Mouse (Mus musculus): ENCODE data around the gene Gm9780. TPM values are rescaled to one million over a fixed set of nuclear protein-coding genes. Genes with fewer than 3 reads are reported as not detected.
"Not testable (repeated sequence)": the region's sequence is repeated elsewhere in the genome, so short reads cannot be mapped to it uniquely, and the experiment has no call there.

Gm9780 gene
- 5.9 and 7.7 TPM in 2 replicates for polyA plus RNA-seq (2015; fragmentation: Nextera tagmentation; extraction: Ambion mirVana)

- not testable (repeated sequence) for H3K36me3 ChIP-seq; H3K4me3 ChIP-seq; ATAC-seq (ENCODE audit: insufficient number of reproducible peaks, insufficient read depth, low FRiP score, low TSS enrichment, low read depth); H3K27me3 ChIP-seq; H3K9ac ChIP-seq; H3K9me3 ChIP-seq; H3K4me2 ChIP-seq; H3K27ac ChIP-seq; H3K4me1 ChIP-seq
- WGBS = no CpG with 5 or more reads among the region's 26 CpGs
These were observed at the start of gene Gm9780 for GRCm38 (mm10) chr14:26042611-26043010. Gene Gm9780 (minus strand): TSS chr14:26042711.

- not testable (repeated sequence) for H3K9me3 ChIP-seq; H3K36me3 ChIP-seq; H3K9ac ChIP-seq; H3K4me2 ChIP-seq; H3K4me3 ChIP-seq; ATAC-seq (ENCODE audit: insufficient number of reproducible peaks, insufficient read depth, low FRiP score, low TSS enrichment, low read depth); H3K27me3 ChIP-seq; H3K4me1 ChIP-seq; H3K27ac ChIP-seq
- WGBS = no CpG with 5 or more reads among the region's 1 CpGs
These were observed 39.5 kb upstream of the Gm9780 start, which contains the start of gene Cphx3 for GRCm38 (mm10) chr14:26081997-26082396. Gene Cphx3 (plus strand): TSS chr14:26082297.

- not testable (repeated sequence) for H3K4me2 ChIP-seq; H3K27ac ChIP-seq; H3K9ac ChIP-seq; H3K4me3 ChIP-seq; H3K27me3 ChIP-seq; H3K4me1 ChIP-seq; ATAC-seq (ENCODE audit: insufficient number of reproducible peaks, insufficient read depth, low FRiP score, low TSS enrichment, low read depth); H3K36me3 ChIP-seq; H3K9me3 ChIP-seq
- WGBS = no CpG with 5 or more reads among the region's 6 CpGs
These were observed 38.7 kb upstream of the Gm9780 start, which contains the start of gene Cphx2 for GRCm38 (mm10) chr14:26081216-26081615. Gene Cphx2 (plus strand): TSS chr14:26081516.

GRCm38 (mm10) chr14:26076620-26077390, 34.3 kb upstream of the Gm9780 start:
- not testable (repeated sequence) for H3K4me2 ChIP-seq; H3K36me3 ChIP-seq; H3K27ac ChIP-seq; H3K9me3 ChIP-seq; H3K27me3 ChIP-seq; H3K9ac ChIP-seq; H3K4me1 ChIP-seq; H3K4me3 ChIP-seq; ATAC-seq (ENCODE audit: insufficient number of reproducible peaks, insufficient read depth, low FRiP score, low TSS enrichment, low read depth)
- no CpG with 5 or more reads among the region's 5 CpGs for WGBS

GRCm38 (mm10) chr14:26067325-26067633, 24.8 kb upstream of the Gm9780 start, which contains the start of gene Tmem254c:
Gene Tmem254c (minus strand): TSS chr14:26067355.
- H3K27me3 ChIP-seq; H3K27ac ChIP-seq; H3K4me2 ChIP-seq; H3K4me1 ChIP-seq; ATAC-seq (ENCODE audit: insufficient number of reproducible peaks, insufficient read depth, low FRiP score, low TSS enrichment, low read depth); H3K4me3 ChIP-seq; H3K9ac ChIP-seq; H3K36me3 ChIP-seq; H3K9me3 ChIP-seq: not testable (repeated sequence)
- WGBS = no CpG with 5 or more reads among the region's 10 CpGs

GRCm38 (mm10) chr14:26066574-26067324, 24.2 kb upstream of the Gm9780 start:
- H3K4me3 ChIP-seq; H3K27me3 ChIP-seq; ATAC-seq (ENCODE audit: insufficient number of reproducible peaks, insufficient read depth, low FRiP score, low TSS enrichment, low read depth); H3K36me3 ChIP-seq; H3K9ac ChIP-seq; H3K4me2 ChIP-seq; H3K4me1 ChIP-seq; H3K27ac ChIP-seq; H3K9me3 ChIP-seq: not testable (repeated sequence)
- WGBS = no CpG with 5 or more reads among the region's 44 CpGs

GRCm38 (mm10) chr14:26059362-26059761, 16.9 kb upstream of the Gm9780 start:
- no CpG with 5 or more reads among the region's 6 CpGs for WGBS
- H3K4me2 ChIP-seq; H3K4me1 ChIP-seq; H3K4me3 ChIP-seq; ATAC-seq (ENCODE audit: insufficient number of reproducible peaks, insufficient read depth, low FRiP score, low TSS enrichment, low read depth); H3K9ac ChIP-seq; H3K27ac ChIP-seq; H3K9me3 ChIP-seq; H3K36me3 ChIP-seq; H3K27me3 ChIP-seq: not testable (repeated sequence)

GRCm38 (mm10) chr14:26058184-26058583, 15.7 kb upstream of the Gm9780 start:
- not testable (repeated sequence) for H3K36me3 ChIP-seq; ATAC-seq (ENCODE audit: insufficient number of reproducible peaks, insufficient read depth, low FRiP score, low TSS enrichment, low read depth); H3K4me2 ChIP-seq; H3K4me1 ChIP-seq; H3K9ac ChIP-seq; H3K27ac ChIP-seq; H3K9me3 ChIP-seq; H3K27me3 ChIP-seq; H3K4me3 ChIP-seq
- WGBS = no CpG with 5 or more reads among the region's 3 CpGs

- not testable (repeated sequence) for H3K9me3 ChIP-seq; H3K9ac ChIP-seq; H3K36me3 ChIP-seq; H3K27me3 ChIP-seq; H3K4me3 ChIP-seq; H3K27ac ChIP-seq; H3K4me2 ChIP-seq; H3K4me1 ChIP-seq; ATAC-seq (ENCODE audit: insufficient number of reproducible peaks, insufficient read depth, low FRiP score, low TSS enrichment, low read depth)
- no CpG with 5 or more reads among the region's 9 CpGs for WGBS
These were observed 6.3 kb upstream of the Gm9780 start for GRCm38 (mm10) chr14:26048767-26049166.

- not testable (repeated sequence) for H3K27ac ChIP-seq; H3K27me3 ChIP-seq; H3K9me3 ChIP-seq; H3K36me3 ChIP-seq; H3K4me3 ChIP-seq; H3K4me2 ChIP-seq; H3K9ac ChIP-seq; ATAC-seq (ENCODE audit: insufficient number of reproducible peaks, insufficient read depth, low FRiP score, low TSS enrichment, low read depth); H3K4me1 ChIP-seq
- no CpG with 5 or more reads among the region's 8 CpGs for WGBS
These were observed 4.5 kb upstream of the Gm9780 start for GRCm38 (mm10) chr14:26047026-26047425.

- H3K36me3 ChIP-seq; H3K27me3 ChIP-seq; H3K9ac ChIP-seq; ATAC-seq (ENCODE audit: insufficient number of reproducible peaks, insufficient read depth, low FRiP score, low TSS enrichment, low read depth); H3K27ac ChIP-seq; H3K4me3 ChIP-seq; H3K9me3 ChIP-seq; H3K4me1 ChIP-seq; H3K4me2 ChIP-seq: not testable (repeated sequence)
- no CpG with 5 or more reads among the region's 5 CpGs for WGBS
These were observed 2.5 kb upstream of the Gm9780 start for GRCm38 (mm10) chr14:26045007-26045406.

- not testable (repeated sequence) for H3K4me1 ChIP-seq; H3K9me3 ChIP-seq; ATAC-seq (ENCODE audit: insufficient number of reproducible peaks, insufficient read depth, low FRiP score, low TSS enrichment, low read depth); H3K36me3 ChIP-seq; H3K4me3 ChIP-seq; H3K9ac ChIP-seq; H3K27me3 ChIP-seq; H3K4me2 ChIP-seq; H3K27ac ChIP-seq
- no CpG with 5 or more reads among the region's 6 CpGs for WGBS
These were observed 7.1 kb downstream of the Gm9780 start for GRCm38 (mm10) chr14:26035439-26035838.
